Mouse (Mus musculus): Measurements from ENCODE around the gene Ak2.

DNA sequence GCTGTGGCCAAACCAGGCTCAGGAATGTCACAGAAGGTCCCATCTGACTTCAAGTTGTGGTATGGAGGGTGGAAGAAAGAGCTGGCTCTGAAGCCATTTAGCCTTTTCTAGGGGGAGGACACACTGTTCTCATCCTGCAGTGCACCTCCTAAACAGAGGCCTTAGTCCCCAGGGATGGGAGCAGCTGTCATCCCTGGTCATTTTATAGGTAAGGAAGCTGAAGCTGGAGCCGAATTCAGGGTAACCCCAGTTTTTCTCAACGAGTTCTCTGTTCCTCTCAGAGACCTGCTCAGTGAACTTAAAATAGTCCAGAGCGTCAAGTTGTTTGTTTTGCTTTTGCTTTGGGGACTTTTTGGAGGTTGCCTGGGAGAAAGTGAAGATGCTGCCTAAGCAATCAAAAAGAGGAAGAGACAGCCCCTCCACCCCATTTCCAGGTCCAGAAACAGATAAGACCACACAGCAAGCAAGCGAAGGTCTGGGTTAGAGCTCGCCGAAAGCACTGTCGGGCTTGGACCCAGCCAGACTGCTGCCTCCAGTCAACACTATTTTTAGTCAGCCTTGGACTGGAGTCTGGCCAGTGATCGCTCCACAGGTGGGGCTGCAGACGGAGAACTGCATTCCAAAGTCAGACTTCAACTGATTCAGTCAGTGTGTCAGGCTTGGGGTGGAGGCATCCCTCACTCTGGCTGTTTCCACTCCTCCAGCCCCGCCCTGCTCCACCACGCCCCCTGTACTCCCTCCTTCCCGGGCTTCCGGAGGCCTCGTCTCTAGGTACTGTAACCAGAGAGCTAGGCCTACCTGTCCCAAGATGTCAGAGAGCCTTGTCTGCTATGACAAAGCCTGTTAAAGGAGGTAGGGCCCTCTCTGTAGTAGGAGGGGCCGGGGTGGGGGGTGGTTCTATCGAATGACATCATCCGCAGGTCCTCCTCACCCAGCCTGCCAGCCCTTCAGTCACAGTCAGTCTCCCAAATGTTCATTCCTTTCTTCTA, 41.5 kb downstream of the Ak2 start:
- TF ChIP-seq POLR2A (IDR thresholded peaks at IDR 0.05; ENCODE audit: low read depth, low read length) (no peak; the same call in 1 of the 2 replicates), CTCF (IDR thresholded peaks at IDR 0.05; ENCODE audit: borderline replicate concordance, insufficient read depth, low read length) (no peak)
